Mouse (Mus musculus): Measurements from ENCODE around the gene Fam71f2.

DNA sequence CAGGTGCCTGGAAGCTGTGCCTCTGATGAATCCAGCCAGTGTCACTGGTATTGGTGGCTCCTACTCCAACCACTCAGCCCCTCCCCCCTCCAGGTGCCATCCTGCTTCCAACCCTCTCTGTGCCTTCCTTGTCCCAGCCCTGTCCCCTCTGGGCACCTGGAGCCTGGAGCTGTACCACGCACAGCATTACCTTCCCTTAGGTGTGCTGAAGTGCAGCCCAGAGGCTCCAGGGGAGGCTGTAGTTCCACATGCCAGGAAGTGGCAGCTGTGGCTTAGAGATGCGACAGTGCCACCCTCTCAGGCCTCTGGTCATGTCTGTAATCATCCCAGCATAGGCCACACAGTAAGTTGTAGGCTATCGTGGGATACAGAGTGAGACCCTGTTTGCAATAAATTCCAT lies 47.6 kb upstream of the Fam71f2 start:
- no peak for TF ChIP-seq CTCF (IDR thresholded peaks at IDR 0.05; ENCODE audit: low read depth, low read length)
- TF ChIP-seq POLR2A (IDR thresholded peaks at IDR 0.05; ENCODE audit: insufficient read depth, low read length): no peak
